Mouse (Mus musculus) retina, adult 2 months (tissue): Measurements from ENCODE around the gene Dgkz.

Experiments
- DNase-seq: peaks from one replicate; pipeline ENCODE4 v3.0.0-alpha.2; 2012; ENCODE audit warnings: low read depth, low spot score

The Dgkz gene

GRCm38 (mm10) chr2:91921181-91921789, 54.4 kb downstream of the Dgkz start:
- DNase-seq = no peak

GRCm38 (mm10) chr2:91920130-91920529, 55.5 kb downstream of the Dgkz start:
- DNase-seq = no peak

- DNase-seq = no peak
These were observed 58.6 kb downstream of the Dgkz start for GRCm38 (mm10) chr2:91917096-91917495.

- no peak for DNase-seq
These were observed 59.2 kb downstream of the Dgkz start for GRCm38 (mm10) chr2:91916346-91916977.

GRCm38 (mm10) chr2:91913328-91914110, 62.1 kb downstream of the Dgkz start:
- no peak for DNase-seq

- no peak for DNase-seq
These were observed 63.0 kb downstream of the Dgkz start for GRCm38 (mm10) chr2:91912616-91913015.

GRCm38 (mm10) chr2:91906141-91906540, 69.5 kb downstream of the Dgkz start:
- DNase-seq = no peak

- DNase-seq = no peak
These were observed 70.9 kb downstream of the Dgkz start for GRCm38 (mm10) chr2:91904618-91905307.

- DNase-seq = no peak
These were observed 72.3 kb downstream of the Dgkz start for GRCm38 (mm10) chr2:91903171-91903925.

GRCm38 (mm10) chr2:91902336-91902735, 73.3 kb downstream of the Dgkz start:
- no peak for DNase-seq

- no peak for DNase-seq
These were observed 75.2 kb downstream of the Dgkz start for GRCm38 (mm10) chr2:91900431-91900830.

- no peak for DNase-seq
These were observed 76.5 kb downstream of the Dgkz start for GRCm38 (mm10) chr2:91899141-91899540.

GRCm38 (mm10) chr2:91897968-91898367, 77.7 kb downstream of the Dgkz start:
- no peak for DNase-seq

GRCm38 (mm10) chr2:91895401-91895800, 80.3 kb downstream of the Dgkz start:
- no peak for DNase-seq

GRCm38 (mm10) chr2:91894716-91895115, 80.9 kb downstream of the Dgkz start:
- no peak for DNase-seq

GRCm38 (mm10) chr2:91884616-91885015, 91.0 kb downstream of the Dgkz start:
- no peak for DNase-seq

- no peak for DNase-seq
These were observed 91.7 kb downstream of the Dgkz start for GRCm38 (mm10) chr2:91883961-91884360.
